Mouse (Mus musculus) c-Kit-positive CD71-negative TER-119-negative erythroid progenitor cells, embryonic 14.5 days (primary cell): ENCODE measurements around the gene Snrpc.

Source experiments
- DNase-seq: peaks from one replicate; pipeline ENCODE4 v3.0.0-alpha.2; 2013; ENCODE audit warnings: low read depth

Gene Snrpc

DNA sequence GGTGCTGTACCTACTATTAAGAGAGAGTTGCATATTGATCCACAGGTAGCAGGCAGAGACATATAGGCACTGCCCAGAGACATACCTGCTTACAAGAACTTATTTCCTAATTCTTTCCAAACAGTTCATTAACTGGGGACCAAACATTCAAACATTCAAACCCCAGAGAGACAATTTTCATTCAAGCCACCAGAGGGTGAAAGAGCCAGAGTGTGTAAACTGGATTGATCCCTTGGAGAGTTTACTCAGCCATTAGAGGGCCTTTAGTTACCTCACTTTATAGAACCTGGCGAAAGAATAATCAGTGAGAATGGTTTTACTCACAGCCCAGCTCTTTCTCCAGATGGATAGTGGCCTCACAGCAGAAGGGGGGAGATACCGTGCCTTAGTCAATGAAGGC, 27.5 kb downstream of the Snrpc start:
- no peak for DNase-seq

DNA sequence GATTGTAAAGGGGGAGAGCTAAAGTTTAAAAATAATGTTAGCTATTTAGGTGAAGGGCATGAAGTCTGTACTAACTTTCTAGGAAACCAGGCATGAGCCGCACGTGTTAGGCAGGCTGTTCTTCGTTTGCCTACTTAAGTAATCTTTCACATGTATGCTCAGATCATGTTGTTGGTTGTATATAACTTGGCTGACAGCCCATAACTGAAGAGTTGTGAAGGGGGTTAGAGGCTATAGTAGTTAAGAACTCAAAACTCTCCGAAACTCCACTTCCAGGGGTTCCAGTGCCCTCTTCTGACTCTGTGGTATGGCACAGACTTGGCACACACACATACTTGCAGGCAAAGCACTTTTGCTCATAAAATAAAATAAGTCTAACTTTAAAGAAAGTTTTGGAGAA, 28.8 kb downstream of the Snrpc start:
- DNase-seq: no peak

DNA sequence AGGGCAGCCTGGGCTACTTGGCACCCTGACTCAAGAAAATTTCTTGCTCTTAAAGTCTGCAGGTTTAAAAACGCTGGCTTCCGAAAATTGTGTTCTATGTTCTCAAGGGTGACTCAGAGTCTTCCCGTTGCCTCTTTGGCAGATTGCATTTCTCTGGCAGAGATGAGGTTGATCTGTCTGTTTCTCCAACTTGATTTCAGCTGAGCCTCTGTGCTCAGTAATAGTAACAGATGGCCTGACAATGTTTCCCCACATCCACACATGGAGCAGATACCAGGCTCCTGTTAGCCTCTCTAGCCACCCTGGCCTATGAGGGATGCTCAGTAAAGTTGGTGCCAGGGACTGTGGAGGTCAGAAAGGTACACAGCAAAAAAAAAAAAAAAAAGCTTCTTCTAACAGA, 33.9 kb downstream of the Snrpc start:
- no peak for DNase-seq

DNA sequence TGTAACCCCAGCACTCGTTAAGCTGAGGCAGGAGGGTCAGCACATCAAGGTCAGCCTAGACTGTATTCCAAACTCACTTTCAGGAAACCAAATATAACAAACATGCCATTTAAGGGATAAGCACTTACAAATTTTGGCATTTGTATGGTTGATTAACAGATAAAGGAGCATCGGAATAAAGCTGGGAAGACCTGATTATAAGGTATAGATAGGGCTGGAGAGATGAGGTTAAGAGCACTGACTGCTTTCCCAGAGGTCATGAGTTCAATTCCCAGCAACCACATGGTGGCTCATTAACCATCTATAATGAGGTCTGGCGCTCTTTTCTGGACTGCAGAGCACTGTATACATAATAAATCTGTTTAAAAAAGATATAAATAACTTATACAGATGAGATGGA, 35.6 kb downstream of the Snrpc start:
- no peak for DNase-seq

DNA sequence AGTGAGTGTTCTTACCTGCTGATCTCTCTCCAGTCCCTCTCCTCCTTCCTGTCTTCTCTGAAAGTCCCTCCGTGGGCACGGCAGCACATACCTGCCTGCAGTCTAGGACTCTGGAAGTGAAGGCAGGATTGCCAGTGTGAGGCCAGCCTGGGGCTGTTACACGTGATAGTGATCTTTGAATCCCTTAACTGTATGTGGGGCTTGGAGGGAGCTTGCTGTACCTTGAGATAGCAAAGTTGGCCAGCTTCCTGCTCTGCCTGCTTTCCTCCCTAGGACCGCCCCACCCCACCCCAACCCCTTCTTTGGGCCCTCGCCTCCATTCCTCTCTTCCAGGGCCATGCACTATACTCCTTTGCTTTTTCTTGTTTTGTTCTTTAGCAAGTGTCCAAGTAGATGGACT, 36.6 kb downstream of the Snrpc start:
- DNase-seq: no peak

DNA sequence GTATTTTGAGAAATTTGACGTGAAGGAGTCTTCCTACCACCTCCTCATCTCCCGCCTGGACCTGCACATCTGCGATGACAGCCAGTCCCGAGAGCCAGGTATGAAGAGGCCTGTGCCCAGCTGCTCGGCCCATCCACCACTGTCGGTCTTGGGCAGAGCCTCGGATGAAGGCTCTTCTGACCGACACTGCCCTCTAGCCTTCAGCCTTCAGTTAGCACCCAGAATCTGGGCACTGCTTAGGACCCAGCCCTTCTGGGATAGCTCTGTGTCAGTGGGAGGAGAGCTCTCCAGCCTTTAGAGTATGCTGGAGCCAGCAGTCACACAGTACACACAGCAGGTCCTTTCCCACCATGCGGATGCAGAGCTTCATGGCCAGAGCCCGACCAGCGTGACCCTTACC, 43.6 kb downstream of the Snrpc start:
- DNase-seq: no peak

DNA sequence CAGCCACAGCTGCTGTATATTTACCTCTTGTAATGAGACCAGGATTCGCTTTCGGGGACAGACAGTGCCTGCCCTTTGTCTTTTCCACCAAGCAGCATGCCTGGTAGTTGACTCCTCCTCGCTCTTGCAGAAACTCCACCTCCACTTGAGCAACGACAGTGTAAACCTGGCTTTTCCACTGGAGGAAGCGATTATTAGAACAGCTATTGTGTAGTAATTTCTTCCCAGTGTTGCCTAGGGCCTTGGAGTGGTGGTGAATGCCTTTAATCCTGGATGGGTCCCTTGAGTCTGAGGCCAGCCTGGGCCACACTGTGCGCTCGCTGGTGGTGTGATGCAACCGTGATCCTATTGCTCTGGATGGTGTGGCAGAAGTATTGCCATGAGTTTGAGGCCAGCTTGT, 45.2 kb downstream of the Snrpc start:
- no peak for DNase-seq

DNA sequence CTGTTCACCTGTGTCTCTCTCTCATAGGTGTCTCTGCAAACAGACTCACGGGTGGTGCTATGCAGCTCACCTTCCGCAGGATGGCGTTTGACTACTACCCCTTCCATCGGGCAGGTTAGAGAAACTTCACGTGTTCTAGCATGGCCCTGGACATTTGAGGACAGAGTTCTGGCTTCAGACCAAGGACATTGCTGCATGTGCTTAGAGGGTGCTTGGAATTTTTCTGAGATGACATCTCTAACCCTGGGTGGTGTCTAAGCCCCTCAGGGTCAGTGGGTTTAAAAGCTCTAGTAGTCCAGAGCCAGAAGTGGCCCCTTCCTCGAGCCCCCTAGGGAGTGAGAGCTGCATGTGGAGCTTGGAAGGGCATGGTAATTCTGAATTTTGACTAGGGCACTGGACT, 46.0 kb downstream of the Snrpc start:
- DNase-seq: no peak

DNA sequence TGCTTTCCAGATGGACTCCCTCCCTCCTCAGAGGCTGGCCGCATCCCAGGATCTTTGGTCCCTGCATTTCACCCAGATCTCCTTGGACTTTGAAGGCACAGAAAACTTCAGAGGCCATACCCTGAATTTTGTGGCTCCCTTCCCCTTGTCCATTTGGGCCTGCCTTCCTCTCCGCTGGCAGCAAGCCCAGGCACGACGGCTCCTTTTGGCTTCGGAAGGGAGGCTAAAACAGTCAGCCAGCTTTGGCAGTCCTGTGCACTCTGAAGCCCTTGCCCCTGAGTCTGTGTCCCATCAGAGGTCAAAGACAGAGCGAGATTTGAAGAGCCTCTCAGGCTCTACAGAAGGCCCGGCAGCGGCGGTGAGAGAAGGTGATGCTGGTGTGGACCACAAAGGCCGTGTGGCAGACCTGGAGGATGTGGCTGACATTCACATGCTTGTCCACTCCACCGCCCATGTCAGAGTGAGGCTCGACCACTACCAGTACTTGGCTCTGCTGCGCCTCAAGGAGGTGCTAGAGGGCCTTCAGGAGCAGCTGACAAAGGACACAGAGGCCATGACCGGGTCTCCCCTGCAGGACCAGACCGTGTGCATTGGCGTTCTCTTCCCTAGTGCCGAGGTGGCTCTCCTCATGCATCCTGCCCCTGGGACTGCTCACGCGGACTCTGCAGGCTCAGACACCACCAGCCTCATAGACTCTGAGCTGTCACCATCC, 48.7 kb downstream of the Snrpc start:
- DNase-seq: no peak
